Mouse (Mus musculus): ENCODE data around the gene B4galnt4. TPM values are rescaled to one million over a fixed set of nuclear protein-coding genes. Genes with fewer than 3 reads are reported as not detected.

Gene B4galnt4
- polyA plus RNA-seq, 2 experiments from 2014 or later = 6.4 to 11.9 TPM

Other genes starting within 250 kb of the B4galnt4 start
- gene Zfp941, start 238.9 kb upstream of the B4galnt4 start, polyA plus RNA-seq (2017; shearing (Covaris generic)) = under 1 TPM; 0.13 to 0.23 TPM
- gene Urah, start 226.1 kb upstream of the B4galnt4 start, polyA plus RNA-seq (2017; shearing (Covaris generic)) = not detected
- not detected for gene Scgb1c1, start 215.6 kb upstream of the B4galnt4 start, polyA plus RNA-seq (2017; shearing (Covaris generic))
- gene Odf3, start 213.3 kb upstream of the B4galnt4 start, polyA plus RNA-seq (2017; shearing (Covaris generic)) = not detected
- not detected for gene Gm45785, start 204.8 kb upstream of the B4galnt4 start, polyA plus RNA-seq (2017; shearing (Covaris generic))
- 10 to 100 TPM; 51.6 to 57.0 TPM for gene Ric8a, start 204.1 kb upstream of the B4galnt4 start, polyA plus RNA-seq (2017; shearing (Covaris generic))
- gene Bet1l, start 203.5 kb upstream of the B4galnt4 start, polyA plus RNA-seq (2017; shearing (Covaris generic)) = 10 to 100 TPM; 33.1 to 48.2 TPM
- 100 to 1,000 TPM; 110 to 160 TPM for gene Psmd13, start 179.1 kb upstream of the B4galnt4 start, polyA plus RNA-seq (2017; shearing (Covaris generic))
- 1 to 10 TPM; 5.9 to 8.0 TPM for gene Sirt3, start 178.8 kb upstream of the B4galnt4 start, polyA plus RNA-seq (2017; shearing (Covaris generic))
- not detected for gene Cox8b, start 160.7 kb upstream of the B4galnt4 start, polyA plus RNA-seq (2017; shearing (Covaris generic))
- not detected for gene Nlrp6, start 140.2 kb upstream of the B4galnt4 start, polyA plus RNA-seq (2017; shearing (Covaris generic))
- 10 to 100 TPM; 15.2 to 15.6 TPM for gene Pgghg, start 119.7 kb upstream of the B4galnt4 start, polyA plus RNA-seq (2017; shearing (Covaris generic))
- gene Ifitm5, start 110.8 kb upstream of the B4galnt4 start, polyA plus RNA-seq (2017; shearing (Covaris generic)) = not detected
- gene Gm45717, start 105.2 kb upstream of the B4galnt4 start, polyA plus RNA-seq (2017; shearing (Covaris generic)) = not detected
- gene Ifitm2, start 105.1 kb upstream of the B4galnt4 start, polyA plus RNA-seq (2017; shearing (Covaris generic)) = 100 to 1,000 TPM in 1 of 2 experiments, 10 to 100 TPM in 1; 94.1 to 101 TPM
- gene Ifitm1, start 93.9 kb upstream of the B4galnt4 start, polyA plus RNA-seq (2017; shearing (Covaris generic)) = 1 to 10 TPM; 4.6 to 7.5 TPM
- 10 to 100 TPM; 17.0 to 23.4 TPM for gene Ifitm3, start 50.3 kb upstream of the B4galnt4 start, polyA plus RNA-seq (2017; shearing (Covaris generic))
- gene Ifitm6, start 43.2 kb upstream of the B4galnt4 start, polyA plus RNA-seq (2017; shearing (Covaris generic)) = under 1 TPM; 0.70 to 0.92 TPM
- gene Gm17387, start 32.0 kb upstream of the B4galnt4 start, polyA plus RNA-seq (2017; shearing (Covaris generic)) = not detected
- 100 to 1,000 TPM; 365 to 380 TPM for gene Pkp3, start 17.1 kb downstream of the B4galnt4 start, polyA plus RNA-seq (2017; shearing (Covaris generic))
- gene Sigirr, start 39.5 kb downstream of the B4galnt4 start, polyA plus RNA-seq (2017; shearing (Covaris generic)) = 100 to 1,000 TPM; 163 to 179 TPM
- not detected for gene Ano9, start 56.7 kb downstream of the B4galnt4 start, polyA plus RNA-seq (2017; shearing (Covaris generic))
- gene Ptdss2, start 61.3 kb downstream of the B4galnt4 start, polyA plus RNA-seq (2017; shearing (Covaris generic)) = 1 to 10 TPM; 5.2 to 5.3 TPM
- gene Rnh1, start 111.8 kb downstream of the B4galnt4 start, polyA plus RNA-seq (2017; shearing (Covaris generic)) = 100 to 1,000 TPM; 117 to 127 TPM
- 1 to 10 TPM; 1.7 to 4.7 TPM for gene Hras, start 132.9 kb downstream of the B4galnt4 start, polyA plus RNA-seq (2017; shearing (Covaris generic))
- gene Lrrc56, start 133.1 kb downstream of the B4galnt4 start, polyA plus RNA-seq (2017; shearing (Covaris generic)) = 1 to 10 TPM; 1.4 to 1.9 TPM
- 1 to 10 TPM; 5.6 to 5.9 TPM for gene Lmntd2, start 153.0 kb downstream of the B4galnt4 start, polyA plus RNA-seq (2017; shearing (Covaris generic))
- 10 to 100 TPM in 1 of 2 experiments, 1 to 10 TPM in 1; 8.3 to 14.2 TPM for gene Rassf7, start 154.8 kb downstream of the B4galnt4 start, polyA plus RNA-seq (2017; shearing (Covaris generic))
- 10 to 100 TPM; 51.4 to 60.8 TPM for gene Phrf1, start 167.7 kb downstream of the B4galnt4 start, polyA plus RNA-seq (2017; shearing (Covaris generic))
- 100 to 1,000 TPM in 1 of 2 experiments, 10 to 100 TPM in 1; 92.0 to 108 TPM for gene Irf7, start 205.4 kb downstream of the B4galnt4 start, polyA plus RNA-seq (2017; shearing (Covaris generic))
- not detected for gene Cdhr5, start 215.7 kb downstream of the B4galnt4 start, polyA plus RNA-seq (2017; shearing (Covaris generic))
- gene Sct, start 218.0 kb downstream of the B4galnt4 start, polyA plus RNA-seq (2017; shearing (Covaris generic)) = not detected
- not detected for gene Drd4, start 230.9 kb downstream of the B4galnt4 start, polyA plus RNA-seq (2017; shearing (Covaris generic))